Mouse (Mus musculus): ENCODE measurements at regions not wholly inside any gene's neighbourhood (a gene's known extent, or its start where the extent isn't known, plus 50 kb on each side); places are given as distances from the start of the nearest gene placed in this dataset.

- DNase-seq (ENCODE audit: low spot score in 2 of 2) = no peak
Observed at GRCm38 (mm10) chr13:51336726-51337125, 71.7 kb upstream of the S1pr3 start.

DNA sequence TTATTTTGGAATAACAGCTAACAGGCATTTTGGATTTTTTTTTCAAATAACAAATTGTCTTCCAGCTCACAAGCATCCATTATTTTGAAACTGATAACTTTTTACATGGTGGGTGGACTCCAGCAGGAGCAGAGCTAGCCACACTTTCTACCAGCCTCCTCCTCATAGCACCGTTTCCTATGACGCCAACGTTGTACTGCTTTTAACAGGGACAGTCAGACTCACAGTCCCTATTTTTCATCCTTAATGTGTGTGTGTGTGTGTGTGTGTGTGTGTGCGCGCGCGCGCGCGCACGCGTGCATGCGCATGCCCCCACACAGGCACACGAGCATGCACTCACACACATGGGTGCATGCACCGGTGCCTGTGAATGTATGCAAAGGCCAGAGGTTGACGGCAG is 70.5 kb upstream of the S1pr3 start:
- no peak for DNase-seq (ENCODE audit: low spot score in 2 of 2)

GRCm38 (mm10) chr13:51345321-51345720 is 63.1 kb upstream of the S1pr3 start:
- DNase-seq (ENCODE audit: low spot score in 2 of 2) = no peak

DNA sequence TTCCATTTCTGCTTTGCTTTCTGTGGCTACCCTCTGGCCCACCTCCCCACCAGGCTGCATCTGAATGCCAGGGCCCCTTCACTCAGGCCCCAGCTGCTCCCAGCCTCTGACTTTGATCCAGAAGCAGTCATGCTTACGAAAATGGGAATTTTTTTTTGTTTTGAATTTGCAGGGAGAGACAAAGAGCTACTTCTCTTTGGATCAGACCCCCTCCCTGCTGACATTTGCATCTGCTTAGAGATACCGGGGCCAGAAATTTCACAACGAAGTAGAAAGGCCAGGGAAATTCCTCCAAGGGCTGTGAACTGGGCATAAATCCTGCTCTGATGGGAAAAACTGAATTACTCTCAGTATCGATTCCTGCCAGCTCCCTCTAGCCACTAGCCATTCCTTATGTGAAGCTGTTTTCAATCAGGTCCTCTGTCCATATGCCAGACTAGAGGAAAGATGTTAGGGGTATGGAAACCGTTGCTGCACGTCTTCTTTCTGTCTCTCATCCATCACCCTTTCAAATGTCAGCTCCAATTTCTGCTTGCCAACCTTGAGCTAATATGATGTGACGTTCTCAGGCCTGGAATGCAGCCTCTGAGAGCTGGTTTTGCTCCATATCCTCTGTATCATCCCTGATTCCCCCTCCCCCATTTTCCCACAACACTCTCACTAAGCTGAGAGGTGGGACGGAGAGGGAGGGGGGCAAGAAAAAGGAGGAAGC is 62.4 kb upstream of the S1pr3 start:
- no peak for DNase-seq (ENCODE audit: low spot score in 2 of 2)

DNA sequence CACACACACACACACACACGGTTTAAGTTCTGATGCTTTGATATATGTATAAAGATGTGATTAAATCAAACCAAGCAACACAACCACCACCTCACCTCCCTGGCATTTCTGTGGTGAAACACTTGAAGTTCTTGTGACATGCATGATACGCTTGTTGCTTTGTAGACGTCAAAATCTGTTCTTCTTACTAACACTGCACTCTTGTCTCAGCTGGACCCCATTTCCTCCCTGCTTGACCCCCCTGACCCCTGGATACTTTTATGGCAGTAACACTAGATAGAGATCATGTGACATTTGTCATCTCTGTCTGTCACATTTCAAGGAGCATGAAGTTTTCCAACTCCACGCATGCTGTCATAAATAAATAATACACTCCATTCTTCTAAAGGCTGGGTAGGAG is 59.7 kb upstream of the S1pr3 start:
- no peak for DNase-seq (ENCODE audit: low spot score in 2 of 2)

DNA sequence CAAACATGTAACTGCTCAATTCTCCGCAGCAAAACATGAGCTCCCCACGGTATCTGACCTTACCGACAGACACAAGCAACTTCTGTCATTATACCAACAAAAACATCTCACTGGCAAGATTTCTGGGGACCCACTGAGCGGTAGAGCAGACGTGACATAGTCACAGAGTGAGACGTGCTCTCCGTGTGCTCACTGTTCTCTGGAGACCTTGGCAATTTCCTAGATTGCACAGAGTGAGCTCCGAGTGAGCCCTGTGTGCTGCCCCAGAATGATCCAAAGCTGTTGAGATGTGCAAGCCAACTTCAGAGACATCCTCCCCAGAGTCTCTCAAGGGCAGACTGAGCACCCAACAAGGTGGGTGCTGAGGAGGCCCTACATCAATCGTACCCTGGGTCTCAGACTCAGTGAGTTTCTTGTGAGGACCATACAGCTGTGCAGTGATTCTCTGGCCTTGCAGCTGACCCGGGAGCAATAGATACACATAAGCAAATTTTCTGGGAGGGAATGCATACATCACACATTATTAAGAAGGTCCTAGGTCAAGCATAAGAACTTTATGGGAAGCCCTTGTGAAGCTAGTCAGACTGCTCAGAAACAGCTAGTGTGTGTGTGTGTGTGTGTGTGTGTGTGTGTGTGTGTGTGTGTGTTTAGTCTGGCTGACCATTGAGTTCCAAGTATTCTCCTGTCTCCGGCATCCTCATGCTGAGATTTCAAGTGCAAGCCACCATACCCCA is 58.5 kb upstream of the S1pr3 start:
- no peak for DNase-seq (ENCODE audit: low spot score in 2 of 2)

DNA sequence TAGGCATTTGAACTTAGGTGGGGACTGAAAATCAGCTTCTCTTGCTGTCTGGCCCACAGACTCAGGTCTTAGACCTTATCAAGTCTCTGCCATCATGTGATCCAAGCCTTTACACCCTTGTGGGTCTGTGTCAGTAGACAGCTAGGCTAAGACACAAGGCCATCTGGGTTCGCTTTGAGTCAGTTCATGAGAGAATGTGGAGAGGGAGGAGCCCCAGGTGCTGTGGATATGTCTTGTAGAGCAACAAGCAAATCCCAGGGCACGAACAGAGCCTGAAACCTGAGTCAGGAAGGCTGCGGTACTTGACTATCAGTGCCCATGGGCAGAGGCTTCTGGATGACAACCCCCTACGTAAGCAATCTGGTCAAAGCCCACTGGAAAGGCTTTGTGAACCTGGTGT is 55.6 kb upstream of the S1pr3 start:
- no peak for DNase-seq (ENCODE audit: low spot score in 2 of 2)

DNA sequence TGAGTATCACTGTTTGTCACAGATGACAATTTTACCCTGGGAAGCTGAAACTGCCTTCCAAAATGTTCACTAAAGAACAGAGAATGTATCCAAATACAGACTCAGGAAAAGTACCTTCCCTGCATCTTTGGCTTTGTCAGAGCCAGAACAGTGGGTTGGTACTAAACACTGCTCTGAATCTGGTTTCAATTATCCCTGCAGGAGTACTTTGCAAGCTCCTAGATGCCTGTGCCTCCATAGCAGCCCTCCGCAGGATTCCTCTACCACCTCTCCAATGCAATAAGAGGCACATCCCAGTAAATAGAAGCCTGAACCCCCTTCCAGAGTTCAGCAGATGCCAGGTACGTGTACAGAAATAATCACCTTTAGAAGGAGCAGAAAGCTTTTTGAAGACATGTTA is 52.9 kb upstream of the S1pr3 start:
- no peak for DNase-seq (ENCODE audit: low spot score in 2 of 2)
